Comparison of ENCODE assay signal across 8 mouse cellular contexts in the genomic region with DNA sequence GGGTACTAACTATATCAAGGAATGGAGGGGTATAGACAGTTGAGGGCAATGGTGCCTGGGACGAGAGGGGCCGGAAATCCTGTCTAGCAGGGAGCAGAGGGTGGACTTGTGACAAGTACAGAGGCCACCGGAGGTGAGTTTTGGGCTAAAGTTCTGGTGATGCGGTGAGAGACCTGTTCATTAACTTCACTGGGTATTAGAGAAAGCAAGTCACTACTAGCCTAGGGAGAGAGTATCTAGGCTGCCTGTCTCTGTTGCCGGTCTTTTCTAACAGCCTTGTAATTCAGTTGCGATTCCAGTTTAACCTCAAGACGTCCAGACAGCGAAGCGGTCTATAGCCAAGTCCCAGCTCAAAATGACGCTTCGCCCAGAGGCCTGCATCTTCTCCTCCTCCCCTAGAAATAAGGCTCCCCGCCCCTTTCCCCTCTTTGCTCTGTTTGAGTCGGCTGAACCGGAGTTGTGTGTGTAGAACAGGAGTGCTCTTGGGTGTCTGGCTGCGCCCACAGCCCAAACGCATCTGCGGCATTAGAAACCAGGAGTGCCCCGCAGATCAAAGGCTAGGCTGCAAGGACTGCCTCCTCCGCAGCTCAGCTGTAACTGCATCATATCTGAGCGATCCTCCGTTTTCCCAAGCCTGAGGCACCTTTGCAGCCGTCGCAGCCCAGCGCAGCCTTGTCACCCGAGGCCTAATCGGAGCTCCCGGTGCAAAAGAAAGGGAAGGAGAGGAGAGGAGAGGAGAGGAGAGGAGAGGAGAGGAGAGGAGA. TPM values are rescaled to one million over a fixed set of nuclear protein-coding genes. Genes with fewer than 3 reads are reported as not detected.
A peak's percentile ranks its signal among the peaks of the same experiment; 100 is the strongest.
DNase-seq lines count a peak whose midpoint lies in the region; ATAC-seq and TF ChIP-seq lines count a peak whose summit lies in the region.

No protein-coding gene starts in this region.

- H3K27ac ChIP-seq in forebrain, postnatal 0 days (ENCODE audit: low read depth, low read length): no peak overlapping the region
- no peak overlapping the region for H3K27ac ChIP-seq in forebrain, embryonic 11.5 days (ENCODE audit: low read depth, low read length)
- no peak overlapping the region for H3K27ac ChIP-seq in liver, embryonic 16.5 days (ENCODE audit: low read length)

- WGBS in forebrain, postnatal 0 days: 2% methylated on average over 27 of the region's 27 CpGs
- WGBS in forebrain, embryonic 11.5 days: 0% methylated on average over 26 of the region's 27 CpGs
- under 1% methylated on average over 26 of the region's 27 CpGs for WGBS in liver, embryonic 16.5 days (ENCODE audit: insufficient replicate concordance)

- H3K9ac ChIP-seq in forebrain, postnatal 0 days: no peak overlapping the region
- no peak overlapping the region for H3K9ac ChIP-seq in forebrain, embryonic 11.5 days (ENCODE audit: low read length)
- H3K9ac ChIP-seq in liver, embryonic 16.5 days (ENCODE audit: low read depth, low read length): no peak overlapping the region

- DNase-seq in forebrain, postnatal 0 days: peak; percentile 66
- DNase-seq in forebrain, embryonic 11.5 days (ENCODE audit: low spot score): no peak
- peak; percentile 33 for DNase-seq in MEL-GATA-1-ER (ENCODE audit: extremely low read depth, low read depth)
- DNase-seq in heart, postnatal 36 days: peak; percentile 42 to 59
- DNase-seq in splenic B cell, adult 2 months (ENCODE audit: low read depth, low spot score): peak; percentile 39
- no peak for DNase-seq in layer of hippocampus, postnatal 14 days (ENCODE audit: low spot score in 2 of 2)
- DNase-seq in layer of hippocampus, postnatal 25 days (ENCODE audit: extremely low spot score in 1 of 2, low spot score in 1 of 2): no peak

- no peak for TF ChIP-seq CTCF in forebrain, postnatal 0 days (IDR thresholded peaks at IDR 0.05; ENCODE audit: low read depth)

- peaks cover 55% of the 10 kb centered on the region for H3K27me3 ChIP-seq in forebrain, postnatal 0 days (ENCODE audit: insufficient read depth, low read length)
- H3K27me3 ChIP-seq in forebrain, embryonic 11.5 days (ENCODE audit: control insufficient read depth, insufficient read depth, low read length): peaks cover 84% of the 10 kb centered on the region
- peaks cover 88% of the 10 kb centered on the region for H3K27me3 ChIP-seq in liver, embryonic 16.5 days (ENCODE audit: control insufficient read depth, insufficient read depth, low read depth, low read length)
- no peaks in the 10 kb centered on the region; the same call in 1 of the 2 replicates for H3K27me3 ChIP-seq in splenic B cell, adult 2 months (ENCODE audit: control insufficient read depth, insufficient read depth, low read length, poor library complexity, severe bottlenecking)

- H3K36me3 ChIP-seq in forebrain, postnatal 0 days (ENCODE audit: insufficient read depth): no peaks in the 10 kb centered on the region
- no peaks in the 10 kb centered on the region for H3K36me3 ChIP-seq in forebrain, embryonic 11.5 days (ENCODE audit: control insufficient read depth, insufficient read depth, low read length)
- H3K36me3 ChIP-seq in liver, embryonic 16.5 days (ENCODE audit: control insufficient read depth, insufficient read depth): no peaks in the 10 kb centered on the region
- no peaks in the 10 kb centered on the region for H3K36me3 ChIP-seq in splenic B cell, adult 2 months (ENCODE audit: control insufficient read depth, insufficient read depth, low read length, poor library complexity, severe bottlenecking)

- no peaks in the 10 kb centered on the region for H3K4me1 ChIP-seq in forebrain, postnatal 0 days (ENCODE audit: insufficient read depth)
- peaks cover 4% of the 10 kb centered on the region; the same call in 1 of the 2 replicates for H3K4me1 ChIP-seq in forebrain, embryonic 11.5 days (replicated peaks; ENCODE audit: control insufficient read depth, insufficient read depth, low read length)
- peaks cover 14% of the 10 kb centered on the region for H3K4me1 ChIP-seq in liver, embryonic 16.5 days (ENCODE audit: control insufficient read depth, low read depth, low read length)

- no peak overlapping the region for H3K4me2 ChIP-seq in forebrain, postnatal 0 days (ENCODE audit: low read depth)
- H3K4me2 ChIP-seq in forebrain, embryonic 11.5 days (ENCODE audit: low read depth, low read length, severe bottlenecking): no peak overlapping the region
- peak overlapping the region; percentile 79 for H3K4me2 ChIP-seq in liver, embryonic 16.5 days (ENCODE audit: low read depth, low read length)

- no peak overlapping the region for H3K4me3 ChIP-seq in forebrain, postnatal 0 days (ENCODE audit: low read depth, low read length)
- no peak overlapping the region for H3K4me3 ChIP-seq in forebrain, embryonic 11.5 days (ENCODE audit: low read depth, low read length)
- H3K4me3 ChIP-seq in liver, embryonic 16.5 days (ENCODE audit: low read depth, low read length): peak overlapping the region; percentile 67

- intact Hi-C loops in heart, postnatal 36 days (cut with DNase I): loop anchor here (2.0 kb wide), 2 partner anchors 263 to 445 kb away; no protein-coding TSS in a partner anchor

- H3K9me3 ChIP-seq in forebrain, postnatal 0 days (ENCODE audit: low read length): no peaks in the 10 kb centered on the region
- no peaks in the 10 kb centered on the region for H3K9me3 ChIP-seq in forebrain, embryonic 11.5 days (ENCODE audit: control insufficient read depth, low read length)
- no peaks in the 10 kb centered on the region for H3K9me3 ChIP-seq in liver, embryonic 16.5 days (replicated peaks; ENCODE audit: control insufficient read depth, low read length)

- no peak for ATAC-seq in forebrain, postnatal 0 days
- ATAC-seq in forebrain, embryonic 11.5 days (replicated peaks; ENCODE audit: low FRiP score): no peak
- ATAC-seq in liver, embryonic 16.5 days (ENCODE audit: low read depth): no peak

RNA-seq across cellular contexts. Expression of a gene that starts 1.8 kb away (rescaled TPM):
- 1.2 and 2.8 TPM in 2 replicates for total RNA-seq in forebrain, postnatal 0 days (2014; rRNA removed)
- polyA plus RNA-seq in forebrain, postnatal 0 days (2015; fragmentation: Nextera tagmentation; extraction: Ambion mirVana): 1.6 and 2.4 TPM in 2 replicates
- polyA plus RNA-seq in forebrain, embryonic 11.5 days (2014; fragmentation: Nextera tagmentation; extraction: Ambion mirVana): 3.0 and 4.6 TPM in 2 replicates
- 10 to 100 TPM in 1 of 2 experiments, 1 to 10 TPM in 1; 9.9 to 14.5 TPM for total RNA-seq in heart, postnatal 36 days (2021)
- 5.1 and 6.5 TPM in 2 replicates for polyA plus RNA-seq in liver, embryonic 16.5 days (2015; fragmentation: Nextera tagmentation; extraction: Ambion mirVana)
- 1 to 10 TPM; 1.2 to 2.6 TPM for total RNA-seq in layer of hippocampus, postnatal 14 days (2021)
- total RNA-seq in layer of hippocampus, postnatal 25 days (2021): 1 to 10 TPM; 1.5 TPM

Comparison
In these comparisons a context has a peak if more than half of its experiments do, and no peak if none do; other contexts are left out.
1. DNase-seq: peak in forebrain, postnatal 0 days (single experiment), MEL-GATA-1-ER (single experiment), heart, postnatal 36 days (2 of 2) and splenic B cell, adult 2 months (single experiment); none in forebrain, embryonic 11.5 days (single experiment), layer of hippocampus, postnatal 14 days (0 of 2) and layer of hippocampus, postnatal 25 days (0 of 2).